Mouse (Mus musculus): ENCODE results near the gene Tas2r108.

The Tas2r108 gene

GRCm38 (mm10) chr6:40493229-40493628, at the start of gene Tas2r108:
Gene Tas2r108 (plus strand): TSS chr6:40493529.
- no peak for DNase-seq (ENCODE audit: low spot score in 2 of 2)

GRCm38 (mm10) chr6:40448626-40449025, 44.7 kb upstream of the Tas2r108 start:
- DNase-seq (ENCODE audit: low spot score in 2 of 2): no peak

- DNase-seq (ENCODE audit: low spot score in 2 of 2): no peak
Observed at GRCm38 (mm10) chr6:40454436-40455041, 38.8 kb upstream of the Tas2r108 start.

DNA sequence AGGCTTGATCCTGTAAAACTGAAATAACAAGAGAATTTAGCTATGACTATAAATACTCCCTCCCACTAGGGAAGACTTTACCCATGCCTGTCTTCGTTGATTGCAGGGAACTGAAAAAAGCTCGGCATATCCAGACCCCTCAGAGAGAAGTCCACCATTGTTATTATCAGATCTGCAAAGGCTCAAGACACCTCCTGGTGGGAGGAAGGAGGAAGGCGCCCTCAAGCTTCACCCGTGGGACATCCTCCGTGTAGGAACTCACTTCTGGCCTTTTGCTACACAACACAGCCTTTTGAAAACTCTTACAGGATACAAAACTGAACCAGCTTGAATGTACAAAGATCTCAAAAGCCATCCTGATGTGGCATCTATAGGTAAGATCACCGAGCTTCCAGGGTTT, 27.6 kb upstream of the Tas2r108 start:
- no peak for DNase-seq (ENCODE audit: low spot score in 2 of 2)

GRCm38 (mm10) chr6:40470916-40471719, 22.2 kb upstream of the Tas2r108 start, which contains the start of gene Ssbp1:
Gene Ssbp1 (plus strand): TSS chr6:40471352.
- DNase-seq (ENCODE audit: low spot score in 2 of 2): peak; percentile 90 to 93

- DNase-seq (ENCODE audit: low spot score in 2 of 2): peak; percentile 1 to 2
Observed at GRCm38 (mm10) chr6:40471720-40472010, 21.7 kb upstream of the Tas2r108 start.

- DNase-seq (ENCODE audit: low spot score in 2 of 2): peak; percentile 8 to 11
Observed at GRCm38 (mm10) chr6:40476132-40476531, 17.2 kb upstream of the Tas2r108 start.

GRCm38 (mm10) chr6:40479705-40480104, 13.6 kb upstream of the Tas2r108 start:
- DNase-seq (ENCODE audit: low spot score in 2 of 2): no peak

DNA sequence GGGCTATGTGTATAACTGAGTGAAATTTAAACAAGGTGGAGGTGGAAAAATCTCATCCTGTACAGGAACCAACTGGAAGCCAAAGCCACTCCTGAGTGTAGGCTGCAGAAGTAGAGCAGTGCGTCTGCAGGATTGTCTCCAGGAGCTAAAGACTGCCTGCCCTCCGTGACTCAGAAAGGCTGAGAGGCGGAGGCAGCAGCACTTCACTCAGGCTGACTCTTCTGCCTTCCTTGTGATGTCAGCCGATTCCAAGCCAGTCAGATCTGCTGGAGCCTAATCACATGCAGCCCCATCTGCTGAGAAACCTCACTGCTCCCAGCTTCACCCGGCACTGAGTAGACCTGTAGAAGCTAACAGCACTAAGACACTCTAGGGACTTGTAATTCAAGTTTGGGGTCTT, 11.0 kb upstream of the Tas2r108 start:
- no peak for DNase-seq (ENCODE audit: low spot score in 2 of 2)

- no peak for DNase-seq (ENCODE audit: low spot score in 2 of 2)
Observed at GRCm38 (mm10) chr6:40490933-40491332, 2.4 kb upstream of the Tas2r108 start, which contains the start of gene Tas2r137. Gene Tas2r137 (plus strand): TSS chr6:40491233.

DNA sequence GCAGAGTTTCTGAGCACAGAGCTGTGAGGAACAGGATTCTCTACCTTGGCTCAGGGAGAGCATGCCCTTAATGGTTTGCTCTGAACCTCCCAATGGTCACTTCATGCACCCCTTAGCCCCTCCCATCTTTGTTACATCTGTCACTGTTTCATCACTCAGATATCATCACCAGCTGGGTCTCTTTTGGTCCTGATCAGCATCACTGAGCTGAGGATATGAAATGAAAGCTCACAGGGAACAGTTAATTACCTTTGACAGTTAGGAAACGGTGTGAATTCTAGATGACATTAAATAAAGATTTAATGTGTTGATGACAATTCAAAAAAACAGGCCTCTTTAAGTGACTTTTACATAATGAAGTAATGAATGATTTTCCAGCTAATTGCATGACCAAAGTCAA, 26.1 kb downstream of the Tas2r108 start, which contains the start of gene Prss37:
Prss37 (minus strand) TSS at position 101 of the 400 bp plus-strand sequence.
- no peak for DNase-seq (ENCODE audit: low spot score in 2 of 2)
